Mouse (Mus musculus) layer of hippocampus, postnatal 14 days (tissue): ENCODE data around the gene Acot3. TPM values are rescaled to one million over a fixed set of nuclear protein-coding genes. Genes with fewer than 3 reads are reported as not detected.

Experiments used
- DNase-seq, 2 experiments: peaks; one replicate each; pipeline ENCODE4 v3.0.0; 2021 to 2022; ENCODE audit warnings: low spot score in 2 of 2, mixed read lengths in 1 of 2
- total RNA-seq, 2 experiments: library from RNA; stranded (reverse); gene quantifications; 2 replicates each; pipeline ENCODE4 v1.2.3; 2021

Gene Acot3
- total RNA-seq, 2 experiments from 2014 or later = 1.2 to 1.8 TPM

DNA sequence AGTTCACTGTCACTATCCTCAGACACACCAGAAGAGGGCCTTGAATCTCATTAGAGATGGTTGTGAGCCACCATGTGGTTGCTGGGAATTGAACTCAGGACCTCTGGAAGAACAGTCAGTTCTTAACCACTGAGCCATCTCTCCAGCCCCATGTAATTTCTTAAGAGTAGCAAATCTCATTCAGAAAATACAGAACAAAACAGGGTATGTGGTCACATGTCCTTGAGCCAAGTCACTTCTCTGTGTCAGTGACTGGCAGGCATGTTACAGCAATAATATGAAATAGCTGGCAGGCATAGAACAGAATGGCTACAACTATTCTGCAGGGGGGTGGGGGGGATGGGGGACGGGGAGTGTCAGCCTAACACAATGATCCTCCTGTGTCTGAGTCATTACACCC is 48.1 kb downstream of the Acot3 start:
- no peak for DNase-seq

DNA sequence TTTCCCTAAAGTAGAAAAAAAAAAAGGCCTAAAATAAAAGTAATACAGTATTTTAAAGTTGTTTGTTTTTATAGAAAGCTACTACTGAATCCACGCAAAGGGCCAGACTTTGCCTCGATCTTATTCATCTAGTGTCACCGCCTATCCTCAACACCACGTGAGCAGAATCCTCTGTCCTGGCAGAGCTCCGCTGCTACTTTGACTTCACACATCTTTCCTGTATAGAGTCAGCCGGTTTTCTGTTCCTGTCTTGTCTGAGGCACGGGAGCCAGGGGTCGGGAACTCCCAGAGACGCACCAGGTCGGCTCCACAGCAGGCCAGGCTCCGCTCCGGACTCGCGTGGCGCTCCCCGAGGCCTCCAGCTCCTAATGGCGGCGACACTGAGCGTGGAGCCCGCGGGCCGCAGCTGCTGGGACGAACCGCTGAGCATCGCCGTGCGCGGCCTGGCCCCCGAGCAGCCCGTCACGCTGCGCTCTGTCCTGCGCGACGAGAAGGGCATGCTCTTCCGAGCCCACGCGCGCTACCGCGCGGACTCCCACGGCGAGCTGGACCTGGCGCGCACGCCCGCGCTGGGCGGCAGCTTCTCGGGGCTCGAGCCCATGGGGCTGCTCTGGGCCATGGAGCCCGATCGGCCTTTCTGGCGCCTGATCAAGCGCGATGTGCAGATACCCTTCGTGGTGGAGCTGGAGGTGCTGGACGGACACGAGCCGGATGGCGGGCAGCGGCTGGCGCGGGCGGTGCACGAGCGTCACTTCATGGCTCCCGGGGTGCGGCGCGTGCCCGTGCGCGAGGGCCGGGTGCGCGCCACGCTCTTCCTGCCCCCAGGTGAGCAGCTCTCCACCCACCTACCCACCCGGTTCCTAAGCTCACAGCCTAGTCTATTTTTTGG is 48.9 kb downstream of the Acot3 start, which contains the start of gene Acot6:
Acot6 (plus strand) TSS at position 51 of the 889 bp plus-strand sequence.
- DNase-seq = peak; percentile 27 to 55

DNA sequence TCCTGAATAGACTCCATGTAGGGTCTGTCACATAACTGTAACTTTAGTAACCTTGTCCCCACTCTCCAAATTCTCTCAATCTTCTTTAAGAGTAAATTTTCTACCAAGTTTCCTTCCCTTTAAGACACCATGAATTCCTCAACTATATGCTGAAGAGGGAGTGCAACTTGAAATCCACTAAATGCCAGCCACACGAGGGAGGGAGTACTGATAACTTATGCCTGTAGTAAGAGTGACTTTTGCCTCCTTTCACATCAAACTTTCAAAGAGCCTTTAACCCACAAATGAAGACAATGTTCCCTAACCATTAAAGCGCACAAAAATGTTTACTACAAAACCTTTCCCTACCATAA is 49.5 kb downstream of the Acot3 start:
- DNase-seq = no peak

DNA sequence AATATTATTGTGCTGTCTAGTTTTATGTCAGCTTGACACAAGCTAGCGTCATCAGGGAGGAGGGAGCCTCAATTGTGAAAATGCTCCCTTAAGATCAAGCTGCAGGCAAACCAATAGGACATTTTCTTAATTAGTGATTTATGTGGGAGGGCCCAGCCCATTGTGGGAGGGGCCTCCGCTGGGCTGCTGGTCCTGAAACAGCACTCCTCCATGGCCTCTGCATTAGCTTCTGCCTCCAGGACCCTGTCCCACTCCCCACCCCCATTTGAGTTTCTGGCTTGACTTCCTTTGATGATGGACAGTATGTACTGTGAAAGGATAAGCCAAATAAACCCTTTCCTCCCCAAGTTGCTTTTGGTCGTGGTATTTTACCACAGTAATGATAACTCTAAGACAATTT is 55.1 kb downstream of the Acot3 start:
- DNase-seq = no peak

DNA sequence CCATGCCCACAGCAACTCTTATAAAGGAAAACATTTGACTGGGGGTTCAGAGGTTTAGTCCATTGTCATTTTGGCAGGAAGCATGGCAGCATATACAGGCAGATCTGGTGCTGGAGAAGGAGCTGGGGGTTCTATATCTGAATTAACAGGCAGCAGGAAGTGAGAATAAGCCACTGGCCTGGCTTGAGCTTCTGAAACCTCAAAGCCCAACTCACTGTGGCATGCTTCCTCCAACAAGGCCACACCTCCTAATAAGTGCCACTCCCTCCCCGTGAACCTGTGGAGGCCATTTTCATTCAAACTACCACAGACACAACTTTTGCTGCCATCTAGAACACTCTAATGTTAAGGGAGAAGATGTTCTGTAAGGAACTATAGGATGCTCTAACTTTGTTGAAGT is 55.7 kb downstream of the Acot3 start:
- DNase-seq = no peak

DNA sequence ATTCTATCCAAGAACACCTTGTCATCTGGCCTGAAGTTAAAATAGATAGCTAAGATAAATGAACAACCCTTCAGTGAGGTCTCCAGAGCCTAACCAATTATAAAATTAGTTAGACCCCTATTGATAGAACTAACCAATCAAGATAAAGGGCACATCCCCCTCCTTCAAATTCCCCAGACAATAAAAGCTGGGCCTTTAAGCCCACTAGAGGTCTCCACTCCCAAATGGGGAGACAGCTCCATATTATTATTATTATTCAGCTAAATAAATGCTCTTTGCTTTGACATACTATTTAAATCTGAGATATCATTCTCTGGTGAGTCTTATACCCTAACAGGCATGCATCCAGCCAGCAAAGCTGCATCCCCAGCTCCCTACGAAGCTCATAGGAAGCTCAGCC is 58.0 kb downstream of the Acot3 start:
- DNase-seq = no peak

Other genes with a start within 250 kb of the Acot3 start
- gene Numb, start 130.2 kb upstream of the Acot3 start, total RNA-seq = 10 to 100 TPM; 31.6 to 32.1 TPM
- gene Riox1, start 101.5 kb upstream of the Acot3 start, total RNA-seq = 10 to 100 TPM; 14.0 to 15.8 TPM
- gene Heatr4, start 67.3 kb upstream of the Acot3 start, total RNA-seq = under 1 TPM in 1 of 2 experiments, not detected in 1; 0.12 TPM
- 10 to 100 TPM; 15.0 to 15.3 TPM for gene Acot2, start 64.3 kb upstream of the Acot3 start, total RNA-seq
- gene Acot1, start 42.7 kb upstream of the Acot3 start, total RNA-seq = 10 to 100 TPM; 20.7 to 23.9 TPM
- 1 to 10 TPM; 2.2 to 4.4 TPM for gene Acot4, start 13.8 kb upstream of the Acot3 start, total RNA-seq
- not detected for gene Gm49366, start 13.2 kb upstream of the Acot3 start, total RNA-seq
- gene Acot5, start 17.2 kb downstream of the Acot3 start, total RNA-seq = 1 to 10 TPM; 6.2 to 6.5 TPM
- 1 to 10 TPM; 4.7 to 5.0 TPM for gene Acot6, start 48.5 kb downstream of the Acot3 start, total RNA-seq
- gene Dnal1, start 62.2 kb downstream of the Acot3 start, total RNA-seq = 100 to 1,000 TPM in 1 of 2 experiments, 10 to 100 TPM in 1; 94.3 to 102 TPM
- gene Pnma1, start 96.3 kb downstream of the Acot3 start, total RNA-seq = 1 to 10 TPM; 3.3 to 4.5 TPM
- 10 to 100 TPM; 17.0 to 18.1 TPM for gene Elmsan1, start 166.7 kb downstream of the Acot3 start, total RNA-seq
- 10 to 100 TPM; 38.9 to 39.4 TPM for gene Ptgr2, start 233.1 kb downstream of the Acot3 start, total RNA-seq